Mouse (Mus musculus) spleen, postnatal 0 days (tissue): Measurements from ENCODE around the gene Morc3. TPM values are rescaled to one million over a fixed set of nuclear protein-coding genes. Genes with fewer than 3 reads are reported as not detected.

Experiments used
- polyA plus RNA-seq: library from polyadenylated mRNA; unstranded; fragments of >200 nt; fragmentation: Nextera tagmentation; extraction: Ambion mirVana; gene quantifications from 2 replicates; pipeline ENCODE4 v1.2.1, GENCODE M21; 2015

Morc3 gene
- polyA plus RNA-seq = 27.0 and 32.1 TPM in 2 replicates

GRCm38 (mm10) chr16:93831627-93832395, at the start of gene Morc3:
Gene Morc3 (plus strand): TSS chr16:93832121.

GRCm38 (mm10) chr16:93883423-93884085, 51.6 kb downstream of the Morc3 start, which contains the start of gene Chaf1b:
Gene Chaf1b (plus strand): TSS chr16:93883901.

Other genes with a start within 250 kb of the Morc3 start
- gene Setd4, start 228.1 kb upstream of the Morc3 start, polyA plus RNA-seq = 6.9 and 7.5 TPM in 2 replicates
- gene Cbr1, start 226.3 kb upstream of the Morc3 start, polyA plus RNA-seq = 23.6 and 27.5 TPM in 2 replicates
- gene Gm5678, start 204.0 kb upstream of the Morc3 start, polyA plus RNA-seq = not detected in 2 replicates
- 2.4 and 3.4 TPM in 2 replicates for gene Cbr3, start 148.9 kb upstream of the Morc3 start, polyA plus RNA-seq
- 17.2 and 17.4 TPM in 2 replicates for gene Dop1b, start 120.2 kb upstream of the Morc3 start, polyA plus RNA-seq
- gene Chaf1b, start 51.8 kb downstream of the Morc3 start, polyA plus RNA-seq = 52.8 and 60.7 TPM in 2 replicates
- gene Cldn14, start 176.7 kb downstream of the Morc3 start, polyA plus RNA-seq = not detected in 2 replicates